Mouse (Mus musculus) lung, embryonic 15.5 days (tissue): Measurements from ENCODE around the gene Lcor. TPM values are rescaled to one million over a fixed set of nuclear protein-coding genes. Genes with fewer than 3 reads are reported as not detected.

Experiments used
- ATAC-seq: fragments of 200-750 bp; cut with Nextera tagmentation; 2 replicates; pipeline ENCODE4 v1.8.0; 2017; ENCODE audit warnings: moderate number of reproducible peaks, borderline replicate concordance; ENCODE audit not compliant: low FRiP score, low TSS enrichment; ENCODE audit errors: extremely low read depth
- H3K27ac ChIP-seq: fragments of 300-500 bp; sonication (generic); 2 replicates; pipeline ENCODE4 v1.5.1; 2015; ENCODE audit warnings: moderate library complexity, mild to moderate bottlenecking, inconsistent platforms
- H3K27me3 ChIP-seq: fragments of 300-500 bp; sonication (generic); 2 replicates; pipeline ENCODE4 v1.6.1; 2015; ENCODE audit warnings: inconsistent platforms
- H3K36me3 ChIP-seq: fragments of 300-500 bp; sonication (generic); 2 replicates; pipeline ENCODE4 v1.6.1; 2015; ENCODE audit warnings: inconsistent platforms
- H3K4me1 ChIP-seq: fragments of 300-500 bp; sonication (generic); 2 replicates; pipeline ENCODE4 v1.6.1; 2015; ENCODE audit warnings: inconsistent platforms
- H3K4me2 ChIP-seq: fragments of 300-500 bp; sonication (generic); 2 replicates; pipeline ENCODE4 v1.6.1; 2015; ENCODE audit warnings: inconsistent platforms, mild to moderate bottlenecking, moderate library complexity
- H3K4me3 ChIP-seq: fragments of 300-500 bp; sonication (generic); 2 replicates; pipeline ENCODE4 v1.5.1; 2015; ENCODE audit warnings: mild to moderate bottlenecking, inconsistent platforms
- H3K9ac ChIP-seq: fragments of 300-500 bp; sonication (generic); 2 replicates; pipeline ENCODE4 v1.6.1; 2015; ENCODE audit warnings: inconsistent platforms
- H3K9me3 ChIP-seq: fragments of 300-500 bp; sonication (generic); 2 replicates; pipeline ENCODE4 v1.6.1; 2016; ENCODE audit warnings: inconsistent platforms
- WGBS: fragments of 180-500 bp; shearing (Covaris S2); methylation state at CpG from one replicate; pipeline ENCODE4 v1.1.7; 2015; 5-methylcytosine and 5-hydroxymethylcytosine counted together
- polyA plus RNA-seq: library from polyadenylated mRNA; unstranded; fragments of >200 nt; fragmentation: Nextera tagmentation; extraction: Ambion mirVana; gene quantifications from 2 replicates; pipeline ENCODE4 v1.2.1, GENCODE M21; 2015

The Lcor gene
- polyA plus RNA-seq, 1 experiment from 2014 or later = 12.5 TPM

- Histone ChIP-seq H3K9me3 (no peaks in the 10 kb centered on the region), H3K9ac (no peak overlapping the region), H3K4me1 (0 out of 2 replicates have a peak, but pooled peaks cover 6% of the 10 kb centered on the region), H3K4me2 (no peak overlapping the region), H3K27ac (no peak overlapping the region), H3K4me3 (no peak overlapping the region), H3K27me3 (no peaks in the 10 kb centered on the region), H3K36me3 (no peaks in the 10 kb centered on the region)
- 66% methylated on average over 6 of the region's 6 CpGs for WGBS
- no peak for ATAC-seq
Measured at GRCm38 (mm10) chr19:41519121-41519520, 36.7 kb downstream of the Lcor start.

GRCm38 (mm10) chr19:41522246-41522645 lies 39.8 kb downstream of the Lcor start:
- ATAC-seq = no peak
- H3K4me3 ChIP-seq = no peak overlapping the region
- H3K36me3 ChIP-seq = no peaks in the 10 kb centered on the region
- H3K27me3 ChIP-seq = no peaks in the 10 kb centered on the region
- H3K9ac ChIP-seq = no peak overlapping the region
- H3K4me2 ChIP-seq = no peak overlapping the region
- 67% methylated on average over 2 of the region's 2 CpGs for WGBS
- H3K27ac ChIP-seq = no peak overlapping the region
- H3K9me3 ChIP-seq = no peaks in the 10 kb centered on the region
- 0 out of 2 replicates have a peak, but pooled peaks cover 6% of the 10 kb centered on the region for H3K4me1 ChIP-seq

- 49% methylated on average over 3 of the region's 3 CpGs for WGBS
- Histone ChIP-seq H3K4me1 (peaks cover 6% of the 10 kb centered on the region; the same call in 1 of the 2 replicates), H3K4me2 (no peak overlapping the region), H3K27me3 (no peaks in the 10 kb centered on the region), H3K27ac (no peak overlapping the region), H3K9me3 (no peaks in the 10 kb centered on the region), H3K36me3 (no peaks in the 10 kb centered on the region), H3K9ac (no peak overlapping the region), H3K4me3 (no peak overlapping the region)
- ATAC-seq = no peak
Measured at GRCm38 (mm10) chr19:41523798-41524563, 41.5 kb downstream of the Lcor start.

GRCm38 (mm10) chr19:41529169-41529568 lies 46.7 kb downstream of the Lcor start:
- WGBS = 94% methylated on average over 3 of the region's 3 CpGs
- Histone ChIP-seq H3K27me3 (no peaks in the 10 kb centered on the region), H3K4me3 (no peak overlapping the region), H3K36me3 (no peaks in the 10 kb centered on the region), H3K4me1 (no peaks in the 10 kb centered on the region; the same call in 1 of the 2 replicates), H3K4me2 (no peak overlapping the region), H3K27ac (no peak overlapping the region), H3K9me3 (no peaks in the 10 kb centered on the region), H3K9ac (no peak overlapping the region)
- no peak for ATAC-seq

GRCm38 (mm10) chr19:41534021-41534420 lies 51.6 kb downstream of the Lcor start:
- Histone ChIP-seq H3K4me1 (no peaks in the 10 kb centered on the region), H3K36me3 (0 out of 2 replicates have a peak, but pooled peaks cover 2% of the 10 kb centered on the region), H3K9ac (no peak overlapping the region), H3K4me2 (no peak overlapping the region), H3K9me3 (no peaks in the 10 kb centered on the region), H3K27ac (no peak overlapping the region), H3K27me3 (no peaks in the 10 kb centered on the region), H3K4me3 (no peak overlapping the region)
- 86% methylated on average over 3 of the region's 3 CpGs for WGBS
- no peak for ATAC-seq

- Histone ChIP-seq H3K4me1 (no peaks in the 10 kb centered on the region), H3K36me3 (peaks cover 24% of the 10 kb centered on the region), H3K4me2 (no peak overlapping the region), H3K27me3 (no peaks in the 10 kb centered on the region), H3K4me3 (no peak overlapping the region), H3K27ac (peak overlapping the region; percentile 6; the same call in 1 of the 2 replicates), H3K9ac (no peak overlapping the region), H3K9me3 (no peaks in the 10 kb centered on the region)
- ATAC-seq = no peak
- 67% methylated on average over 4 of the region's 4 CpGs for WGBS
Measured at GRCm38 (mm10) chr19:41556981-41557380, 74.5 kb downstream of the Lcor start.

GRCm38 (mm10) chr19:41557491-41557890 lies 75.1 kb downstream of the Lcor start:
- Histone ChIP-seq H3K4me1 (no peaks in the 10 kb centered on the region), H3K9me3 (no peaks in the 10 kb centered on the region), H3K4me3 (no peak overlapping the region), H3K36me3 (peaks cover 22% of the 10 kb centered on the region), H3K4me2 (no peak overlapping the region), H3K9ac (no peak overlapping the region), H3K27me3 (no peaks in the 10 kb centered on the region), H3K27ac (no peak overlapping the region)
- no peak for ATAC-seq
- 50% methylated on average over 4 of the region's 4 CpGs for WGBS

GRCm38 (mm10) chr19:41558891-41559486 lies 76.6 kb downstream of the Lcor start:
- no peak overlapping the region for H3K9ac ChIP-seq
- WGBS = 90% methylated on average over 9 of the region's 9 CpGs
- peaks cover 19% of the 10 kb centered on the region for H3K36me3 ChIP-seq
- H3K9me3 ChIP-seq = no peaks in the 10 kb centered on the region
- no peak for ATAC-seq
- no peaks in the 10 kb centered on the region for H3K27me3 ChIP-seq
- no peaks in the 10 kb centered on the region for H3K4me1 ChIP-seq
- no peak overlapping the region for H3K4me3 ChIP-seq
- no peak overlapping the region for H3K27ac ChIP-seq
- no peak overlapping the region for H3K4me2 ChIP-seq

GRCm38 (mm10) chr19:41560856-41561255 lies 78.4 kb downstream of the Lcor start:
- WGBS = 88% methylated on average over 3 of the region's 3 CpGs
- no peak overlapping the region for H3K4me2 ChIP-seq
- H3K4me1 ChIP-seq = no peaks in the 10 kb centered on the region
- peaks cover 14% of the 10 kb centered on the region for H3K36me3 ChIP-seq
- no peak overlapping the region for H3K4me3 ChIP-seq
- no peak for ATAC-seq
- no peak overlapping the region for H3K9ac ChIP-seq
- H3K27me3 ChIP-seq = no peaks in the 10 kb centered on the region
- H3K27ac ChIP-seq = no peak overlapping the region
- no peaks in the 10 kb centered on the region for H3K9me3 ChIP-seq

GRCm38 (mm10) chr19:41568791-41569190 lies 86.4 kb downstream of the Lcor start:
- no peak overlapping the region for H3K27ac ChIP-seq
- no peak for ATAC-seq

GRCm38 (mm10) chr19:41573700-41574099 lies 91.3 kb downstream of the Lcor start:
- WGBS = 83% methylated on average over 2 of the region's 2 CpGs
- Histone ChIP-seq H3K36me3 (no peaks in the 10 kb centered on the region), H3K4me2 (no peak overlapping the region), H3K27me3 (no peaks in the 10 kb centered on the region), H3K4me3 (no peak overlapping the region), H3K9me3 (no peaks in the 10 kb centered on the region), H3K27ac (no peak overlapping the region), H3K4me1 (peaks cover 3% of the 10 kb centered on the region; the same call in 1 of the 2 replicates), H3K9ac (no peak overlapping the region)
- no peak for ATAC-seq

More at GRCm38 (mm10) chr19:41568791-41569190, 86.4 kb downstream of the Lcor start:
- no peaks in the 10 kb centered on the region for H3K9me3 ChIP-seq
- no peak overlapping the region for H3K4me3 ChIP-seq
- H3K36me3 ChIP-seq = no peaks in the 10 kb centered on the region
- no peaks in the 10 kb centered on the region for H3K27me3 ChIP-seq
- no peak overlapping the region for H3K9ac ChIP-seq
- 45% methylated on average over 2 of the region's 2 CpGs for WGBS
- peaks cover 3% of the 10 kb centered on the region; the same call in 1 of the 2 replicates for H3K4me1 ChIP-seq
- no peak overlapping the region for H3K4me2 ChIP-seq

- Histone ChIP-seq H3K4me1 (no peaks in the 10 kb centered on the region), H3K4me3 (no peak overlapping the region), H3K27ac (no peak overlapping the region), H3K27me3 (no peaks in the 10 kb centered on the region), H3K4me2 (no peak overlapping the region), H3K9ac (no peak overlapping the region), H3K9me3 (no peaks in the 10 kb centered on the region), H3K36me3 (peaks cover 6% of the 10 kb centered on the region; the same call in 1 of the 2 replicates)
- ATAC-seq = no peak
Measured at GRCm38 (mm10) chr19:41577576-41577975, 95.1 kb downstream of the Lcor start.
